Comparison of ENCODE assay signal across 22 mouse cellular contexts in genomic region chr1:69093052-69093451, GRCm38 (mm10). TPM values are rescaled to one million over a fixed set of nuclear protein-coding genes. Genes with fewer than 3 reads are reported as not detected.
DNase-seq lines count a peak whose midpoint lies in the region; ATAC-seq lines count a peak whose summit lies in the region.
"Had no signal": no experiment of that assay in that cellular context is flagged by ENCODE, and none has a peak within 500 bp of the region (broad histone marks: within the 10 kb centered on the region; RNA-seq: fewer than 3 reads in every experiment).

No protein-coding gene starts in this region.

- H3K4me3 ChIP-seq in limb, embryonic 12.5 days (replicated peaks), result no peak overlapping the region
- no peak overlapping the region for H3K4me3 ChIP-seq in limb, embryonic 10.5 days
- H3K4me3 ChIP-seq in limb, embryonic 13.5 days, result no peak overlapping the region
- no peak overlapping the region for H3K4me3 ChIP-seq in limb, embryonic 15.5 days
- H3K4me3 ChIP-seq: embryonic facial prominence, embryonic 13.5 days; forebrain, embryonic 13.5 days; forebrain, embryonic 15.5 days had no signal

- no peaks in the 10 kb centered on the region for H3K9me3 ChIP-seq in limb, embryonic 12.5 days
- H3K9me3 ChIP-seq in limb, embryonic 10.5 days (replicated peaks), result no peaks in the 10 kb centered on the region
- H3K9me3 ChIP-seq in limb, embryonic 13.5 days, result no peaks in the 10 kb centered on the region
- no peaks in the 10 kb centered on the region for H3K9me3 ChIP-seq in limb, embryonic 15.5 days
- H3K9me3 ChIP-seq: embryonic facial prominence, embryonic 13.5 days; forebrain, embryonic 13.5 days; forebrain, embryonic 15.5 days had no signal

- no peaks in the 10 kb centered on the region for H3K4me1 ChIP-seq in limb, embryonic 12.5 days (replicated peaks)
- 0 out of 2 replicates have a peak, but pooled peaks cover 4% of the 10 kb centered on the region for H3K4me1 ChIP-seq in limb, embryonic 10.5 days
- no peaks in the 10 kb centered on the region for H3K4me1 ChIP-seq in limb, embryonic 13.5 days
- H3K4me1 ChIP-seq in limb, embryonic 15.5 days, result no peaks in the 10 kb centered on the region
- H3K4me1 ChIP-seq: embryonic facial prominence, embryonic 13.5 days; forebrain, embryonic 13.5 days; forebrain, embryonic 15.5 days had no signal

- H3K9ac ChIP-seq in limb, embryonic 12.5 days (replicated peaks), result no peak overlapping the region
- no peak overlapping the region for H3K9ac ChIP-seq in limb, embryonic 13.5 days
- H3K9ac ChIP-seq in limb, embryonic 15.5 days, result no peak overlapping the region
- H3K9ac ChIP-seq: embryonic facial prominence, embryonic 13.5 days; forebrain, embryonic 13.5 days; forebrain, embryonic 15.5 days; forebrain, postnatal 0 days had no signal

- H3K27me3 ChIP-seq in limb, embryonic 12.5 days, result no peaks in the 10 kb centered on the region
- H3K27me3 ChIP-seq in limb, embryonic 10.5 days (ENCODE audit: low read depth, poor library complexity, severe bottlenecking), result no peaks in the 10 kb centered on the region
- no peaks in the 10 kb centered on the region for H3K27me3 ChIP-seq in limb, embryonic 13.5 days
- no peaks in the 10 kb centered on the region for H3K27me3 ChIP-seq in limb, embryonic 15.5 days
- H3K27me3 ChIP-seq: embryonic facial prominence, embryonic 13.5 days; forebrain, embryonic 15.5 days had no signal

- H3K27ac ChIP-seq in limb, embryonic 12.5 days, result no peak overlapping the region
- H3K27ac ChIP-seq in limb, embryonic 10.5 days, result no peak overlapping the region
- H3K27ac ChIP-seq in limb, embryonic 13.5 days, result no peak overlapping the region
- H3K27ac ChIP-seq in limb, embryonic 15.5 days, result no peak overlapping the region
- H3K27ac ChIP-seq: embryonic facial prominence, embryonic 13.5 days; forebrain, embryonic 13.5 days; forebrain, embryonic 15.5 days had no signal

- H3K36me3 ChIP-seq in limb, embryonic 12.5 days, result no peaks in the 10 kb centered on the region
- no peaks in the 10 kb centered on the region for H3K36me3 ChIP-seq in limb, embryonic 10.5 days
- no peaks in the 10 kb centered on the region for H3K36me3 ChIP-seq in limb, embryonic 13.5 days
- no peaks in the 10 kb centered on the region for H3K36me3 ChIP-seq in limb, embryonic 15.5 days
- H3K36me3 ChIP-seq: embryonic facial prominence, embryonic 13.5 days; forebrain, embryonic 15.5 days had no signal

- DNase-seq in embryo, embryonic 11 days, result peak; percentile 15
- no peak for DNase-seq in embryo, embryonic 10.5 days (ENCODE audit: low spot score)
- no peak for DNase-seq in limb, embryonic 10.5 days (ENCODE audit: low spot score)
- no peak for DNase-seq in left cerebral cortex, adult 9 months (ENCODE audit: low spot score in 2 of 2)
- no peak for DNase-seq in urinary bladder, postnatal 4 days (ENCODE audit: low spot score in 2 of 2)
- DNase-seq: adrenal gland, adult 2 months; adrenal gland, postnatal 10 days; adrenal gland, postnatal 25 days; cerebellum, adult 11 months; cerebellum, adult 18-20 months; cerebellum, adult 8-10 months; cerebellum, adult 9-11 months; cerebellum, postnatal 14 days; cerebellum, postnatal 36 days; forebrain, postnatal 0 days had no signal

- ATAC-seq in limb, embryonic 12.5 days (ENCODE audit: insufficient number of reproducible peaks, insufficient read depth, low FRiP score, low TSS enrichment, low read depth), result peak; percentile 79; the same call in 1 of the 2 replicates
- peak; percentile 90 for ATAC-seq in limb, embryonic 13.5 days (ENCODE audit: low FRiP score, low read depth)
- ATAC-seq in limb, embryonic 15.5 days (ENCODE audit: insufficient number of reproducible peaks, low FRiP score, low TSS enrichment, low read depth), result peak; percentile 55; the same call in 1 of the 2 replicates
- ATAC-seq: forebrain, embryonic 13.5 days; forebrain, embryonic 15.5 days; forebrain, postnatal 0 days had no signal

- WGBS in limb, embryonic 12.5 days, result 18% methylated on average over 3 of the region's 3 CpGs
- WGBS in limb, embryonic 10.5 days, result 45% methylated on average over 3 of the region's 3 CpGs
- WGBS in limb, embryonic 13.5 days, result 18% methylated on average over 3 of the region's 3 CpGs
- 27% methylated on average over 3 of the region's 3 CpGs for WGBS in limb, embryonic 15.5 days

- H3K4me2 ChIP-seq in limb, embryonic 12.5 days, result no peak overlapping the region
- no peak overlapping the region for H3K4me2 ChIP-seq in limb, embryonic 13.5 days (replicated peaks)
- no peak overlapping the region for H3K4me2 ChIP-seq in limb, embryonic 15.5 days
- H3K4me2 ChIP-seq: embryonic facial prominence, embryonic 13.5 days; forebrain, embryonic 13.5 days; forebrain, embryonic 15.5 days had no signal

RNA-seq across cellular contexts. Expression of gene Erbb4, which starts 14.8 kb away (rescaled TPM):
- polyA plus RNA-seq in limb, embryonic 12.5 days (2016; fragmentation: Nextera tagmentation; extraction: Ambion mirVana), result 0.65 and 1.1 TPM in 2 replicates
- 0.16 TPM in 1 of 2 replicates, not detected in the other for polyA plus RNA-seq in limb, embryonic 10.5 days (2016; fragmentation: Nextera tagmentation; extraction: Ambion mirVana)
- polyA plus RNA-seq in limb, embryonic 13.5 days (2015; fragmentation: Nextera tagmentation; extraction: Ambion mirVana), result 1.7 TPM in 2 replicates
- 0.94 and 1.6 TPM in 2 replicates for polyA plus RNA-seq in limb, embryonic 15.5 days (2015; fragmentation: Nextera tagmentation; extraction: Ambion mirVana)
- polyA plus RNA-seq: C2C12 had no signal
